Mouse (Mus musculus) embryonic facial prominence, embryonic 14.5 days (tissue): ENCODE measurements around the gene Oxnad1. TPM values are rescaled to one million over a fixed set of nuclear protein-coding genes. Genes with fewer than 3 reads are reported as not detected.
A peak's percentile ranks its signal among the peaks of the same experiment; 100 is the strongest.
"Not testable (repeated sequence)": the region's sequence is repeated elsewhere in the genome, so short reads cannot be mapped to it uniquely, and the experiment has no call there.

Experiments used
- ATAC-seq: fragments of 200-750 bp; cut with Nextera tagmentation; 2 replicates; pipeline ENCODE4 v1.8.0; 2017; ENCODE audit warnings: low read depth, moderate number of reproducible peaks, moderate TSS enrichment
- DNase-seq: peaks from one replicate; pipeline ENCODE4 v3.0.0-alpha.2; 2015; ENCODE audit warnings: low spot score
- H3K27ac ChIP-seq: fragments of 300-500 bp; sonication (generic); replicated peaks from 2 replicates; pipeline ENCODE4 v1.5.1; 2014; ENCODE audit warnings: low read depth, mild to moderate bottlenecking, low read length, moderate library complexity
- H3K27me3 ChIP-seq: fragments of 300-500 bp; sonication (generic); replicated peaks from 2 replicates; pipeline ENCODE4 v1.6.1; 2014; ENCODE audit warnings: low read length; ENCODE audit not compliant: control insufficient read depth, insufficient read depth
- H3K36me3 ChIP-seq: fragments of 300-500 bp; sonication (generic); 2 replicates; pipeline ENCODE4 v1.6.1; 2014; ENCODE audit warnings: low read length, mixed read lengths; ENCODE audit not compliant: control insufficient read depth, insufficient read depth
- H3K4me1 ChIP-seq: fragments of 300-500 bp; sonication (generic); 2 replicates; pipeline ENCODE4 v1.6.1; 2014; ENCODE audit warnings: antibody characterized with exemption, low read length; ENCODE audit not compliant: control insufficient read depth, insufficient read depth
- H3K4me2 ChIP-seq: fragments of 300-500 bp; sonication (generic); 2 replicates; pipeline ENCODE4 v1.6.1; 2014; ENCODE audit warnings: low read depth, mild to moderate bottlenecking, low read length, moderate library complexity, mixed read lengths
- H3K4me3 ChIP-seq: fragments of 300-500 bp; sonication (generic); 2 replicates; pipeline ENCODE4 v1.5.1; 2014; ENCODE audit warnings: low read depth, mild to moderate bottlenecking, low read length
- H3K9ac ChIP-seq: fragments of 300-500 bp; sonication (generic); 2 replicates; pipeline ENCODE4 v1.6.1; 2014; ENCODE audit warnings: low read depth, mild to moderate bottlenecking, low read length, moderate library complexity, mixed read lengths
- H3K9me3 ChIP-seq: fragments of 300-500 bp; sonication (generic); 2 replicates; pipeline ENCODE4 v1.6.1; 2016; ENCODE audit warnings: low read length; ENCODE audit not compliant: control insufficient read depth
- WGBS: fragments of 180-500 bp; shearing (Covaris S2); extraction: QIAGEN DNeasy Blood & Tissue Kit; methylation state at CpG from one replicate; pipeline ENCODE4 v1.1.7; 2014; 5-methylcytosine and 5-hydroxymethylcytosine counted together
- polyA plus RNA-seq: library from polyadenylated mRNA; unstranded; fragments of >200 nt; fragmentation: Nextera tagmentation; extraction: Ambion mirVana; gene quantifications from 2 replicates; pipeline ENCODE4 v1.2.1, GENCODE M21; 2014

Gene Oxnad1
- polyA plus RNA-seq, 1 experiment from 2014 or later: 14.8 TPM

GRCm38 (mm10) chr14:32095646-32096045 lies 10.5 kb downstream of the Oxnad1 start:
- no peak overlapping the region for H3K9ac ChIP-seq
- no peaks in the 10 kb centered on the region for H3K27me3 ChIP-seq
- H3K4me3 ChIP-seq: no peak overlapping the region
- DNase-seq (no peak), ATAC-seq (no peak)
- peaks cover 69% of the 10 kb centered on the region for H3K36me3 ChIP-seq
- peaks cover 4% of the 10 kb centered on the region; the same call in 1 of the 2 replicates for H3K4me1 ChIP-seq
- no peak overlapping the region for H3K4me2 ChIP-seq
- no peaks in the 10 kb centered on the region for H3K9me3 ChIP-seq
- WGBS: 84% methylated on average over 5 of the region's 5 CpGs
- H3K27ac ChIP-seq: no peak overlapping the region

DNA sequence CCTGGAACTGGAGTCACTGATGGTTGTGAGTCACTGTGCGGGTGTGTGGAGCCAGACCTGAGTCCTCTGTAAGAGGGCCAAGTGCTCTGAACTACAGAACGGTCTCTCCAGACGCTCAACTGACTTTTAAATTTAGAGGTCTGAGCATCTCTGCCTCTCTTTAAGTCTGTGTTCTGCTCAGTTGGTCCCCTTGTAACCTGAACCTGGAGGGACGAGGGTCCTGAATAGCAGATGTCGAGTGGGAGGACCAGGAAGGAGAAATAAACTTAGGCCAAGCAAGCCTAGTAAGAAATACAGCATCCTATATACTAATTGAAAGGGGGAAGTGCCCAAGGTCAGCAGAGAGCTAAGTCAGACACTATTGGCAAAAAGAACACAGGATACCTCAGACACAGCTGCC lies 11.6 kb downstream of the Oxnad1 start:
- no peaks in the 10 kb centered on the region for H3K4me1 ChIP-seq
- no peak overlapping the region for H3K27ac ChIP-seq
- DNase-seq (no peak), ATAC-seq (no peak)
- 81% methylated on average over 5 of the region's 5 CpGs for WGBS
- peaks cover 72% of the 10 kb centered on the region for H3K36me3 ChIP-seq
- H3K9me3 ChIP-seq: no peaks in the 10 kb centered on the region
- no peak overlapping the region for H3K4me3 ChIP-seq
- no peaks in the 10 kb centered on the region for H3K27me3 ChIP-seq
- no peak overlapping the region for H3K4me2 ChIP-seq
- H3K9ac ChIP-seq: no peak overlapping the region

DNA sequence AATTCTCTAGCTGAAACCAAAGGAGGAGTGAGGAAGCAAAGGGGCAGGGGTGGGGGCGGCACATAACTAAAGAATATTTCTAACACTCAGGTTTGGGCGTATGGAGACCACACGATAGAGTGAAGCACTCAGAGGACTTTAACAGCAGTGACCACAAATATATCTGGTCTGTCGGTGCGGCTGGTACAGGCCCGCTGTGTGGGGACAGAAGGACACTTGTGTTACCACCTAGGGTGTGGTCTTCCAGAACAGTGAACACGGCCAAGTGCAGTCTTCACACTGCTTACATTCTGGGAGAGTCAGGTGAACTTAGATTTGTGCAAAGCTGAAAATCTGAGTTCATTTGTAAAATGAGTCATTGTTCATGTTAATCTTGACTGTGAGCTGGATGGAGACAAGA lies 12.5 kb downstream of the Oxnad1 start:
- Histone ChIP-seq H3K4me2 (no peak overlapping the region), H3K36me3 (peaks cover 67% of the 10 kb centered on the region)
- 92% methylated on average over 7 of the region's 7 CpGs for WGBS

DNA sequence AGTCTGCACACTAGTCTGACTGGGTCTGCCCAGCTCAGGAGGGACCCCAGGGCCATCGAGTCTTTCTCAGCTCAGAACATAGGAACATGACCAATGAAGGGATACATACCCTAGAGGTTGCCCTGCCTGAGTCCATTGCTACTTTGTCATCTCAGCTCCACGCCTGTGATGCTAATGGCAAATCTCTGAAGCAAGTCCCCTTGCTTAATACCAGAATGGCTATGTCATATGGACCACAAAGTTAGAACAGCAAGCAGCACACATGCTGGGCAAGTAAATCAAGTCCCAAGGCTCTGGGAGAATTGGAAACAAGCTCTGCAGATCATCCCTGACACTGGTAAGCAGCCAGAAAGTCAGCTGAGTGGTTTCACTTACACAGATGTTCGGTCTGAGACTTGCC lies 13.8 kb downstream of the Oxnad1 start:
- Histone ChIP-seq H3K4me3 (no peak overlapping the region), H3K27ac (no peak overlapping the region), H3K27me3 (no peaks in the 10 kb centered on the region), H3K9me3 (no peaks in the 10 kb centered on the region), H3K4me1 (no peaks in the 10 kb centered on the region), H3K36me3 (peaks cover 65% of the 10 kb centered on the region), H3K4me2 (no peak overlapping the region), H3K9ac (no peak overlapping the region)
- DNase-seq: no peak
- WGBS: 90% methylated on average over 3 of the region's 3 CpGs
- ATAC-seq: no peak

More for the DNA sequence above, 12.5 kb downstream of the Oxnad1 start:
- H3K9ac ChIP-seq: no peak overlapping the region
- no peaks in the 10 kb centered on the region for H3K9me3 ChIP-seq
- no peak overlapping the region for H3K4me3 ChIP-seq
- H3K4me1 ChIP-seq: no peaks in the 10 kb centered on the region
- DNase-seq (no peak), ATAC-seq (no peak)
- H3K27ac ChIP-seq: no peak overlapping the region
- no peaks in the 10 kb centered on the region for H3K27me3 ChIP-seq

GRCm38 (mm10) chr14:32103556-32103955 lies 18.4 kb downstream of the Oxnad1 start:
- Histone ChIP-seq H3K4me1 (no peaks in the 10 kb centered on the region), H3K9me3 (no peaks in the 10 kb centered on the region), H3K27ac (no peak overlapping the region), H3K4me3 (no peak overlapping the region), H3K27me3 (no peaks in the 10 kb centered on the region), H3K36me3 (peaks cover 28% of the 10 kb centered on the region), H3K4me2 (no peak overlapping the region), H3K9ac (no peak overlapping the region)
- WGBS: 82% methylated on average over 4 of the region's 4 CpGs
- ATAC-seq (no peak), DNase-seq (no peak)

DNA sequence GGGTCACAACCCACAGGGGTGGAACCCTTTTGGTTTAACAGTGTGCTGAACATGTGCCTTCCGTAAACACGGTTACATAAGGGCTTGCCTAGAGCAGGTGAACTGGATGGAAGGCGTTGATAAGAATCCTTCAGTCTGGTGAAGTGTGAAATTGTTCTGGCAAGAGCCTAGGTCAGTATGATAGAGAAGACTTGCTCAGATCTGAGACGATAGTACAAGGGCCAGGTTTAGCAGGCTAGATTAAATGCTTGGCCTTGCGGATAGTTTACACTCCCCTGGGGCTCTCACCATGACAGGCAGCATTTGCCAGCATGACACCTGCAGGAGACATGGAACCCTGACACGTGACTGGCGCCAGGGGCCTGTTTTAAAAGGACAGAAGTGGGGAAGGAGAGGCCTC lies 20.5 kb downstream of the Oxnad1 start:
- no peak overlapping the region for H3K27ac ChIP-seq
- no peaks in the 10 kb centered on the region for H3K9me3 ChIP-seq
- WGBS: 53% methylated on average over 7 of the region's 7 CpGs
- H3K36me3 ChIP-seq: peaks cover 7% of the 10 kb centered on the region; the same call in 1 of the 2 replicates
- H3K27me3 ChIP-seq: no peaks in the 10 kb centered on the region
- ATAC-seq: peak; percentile 53; the same call in 1 of the 2 replicates
- H3K9ac ChIP-seq: no peak overlapping the region
- no peak overlapping the region for H3K4me3 ChIP-seq
- DNase-seq: peak; percentile 28
- no peak overlapping the region for H3K4me2 ChIP-seq
- H3K4me1 ChIP-seq: no peaks in the 10 kb centered on the region

- Histone ChIP-seq H3K27me3 (no peaks in the 10 kb centered on the region), H3K4me1 (no peaks in the 10 kb centered on the region), H3K9me3 (no peaks in the 10 kb centered on the region), H3K27ac (no peak overlapping the region), H3K36me3 (peaks cover 4% of the 10 kb centered on the region; the same call in 1 of the 2 replicates), H3K4me3 (no peak overlapping the region), H3K9ac (no peak overlapping the region), H3K4me2 (no peak overlapping the region)
- ATAC-seq: no peak
- WGBS: 86% methylated on average over 4 of the region's 4 CpGs
- DNase-seq: no peak
Observed at GRCm38 (mm10) chr14:32106911-32107310, 21.7 kb downstream of the Oxnad1 start.

GRCm38 (mm10) chr14:32112124-32112523 lies 26.9 kb downstream of the Oxnad1 start:
- H3K36me3 ChIP-seq, ATAC-seq, H3K27ac ChIP-seq, H3K27me3 ChIP-seq, H3K4me3 ChIP-seq, H3K4me2 ChIP-seq, H3K4me1 ChIP-seq, DNase-seq, H3K9ac ChIP-seq, H3K9me3 ChIP-seq: not testable (repeated sequence)
- 95% methylated on average over 10 of the region's 10 CpGs for WGBS
